Mouse (Mus musculus) thymus, postnatal 0 days (tissue): ENCODE measurements around the gene Gpr68. TPM values are rescaled to one million over a fixed set of nuclear protein-coding genes. Genes with fewer than 3 reads are reported as not detected.
A peak's percentile ranks its signal among the peaks of the same experiment; 100 is the strongest.

Experiments used
- DNase-seq: peaks from one replicate; pipeline ENCODE4 v3.0.0-alpha.2; 2015; ENCODE audit warnings: low spot score
- polyA plus RNA-seq: library from polyadenylated mRNA; unstranded; fragments of >200 nt; fragmentation: Nextera tagmentation; extraction: Ambion mirVana; gene quantifications from 2 replicates; pipeline ENCODE4 v1.2.1, GENCODE M21; 2015

Gpr68 gene
- polyA plus RNA-seq, 1 experiment from 2014 or later, result 7.5 TPM

GRCm38 (mm10) chr12:100871841-100872240 is 36.2 kb downstream of the Gpr68 start:
- DNase-seq, result no peak

GRCm38 (mm10) chr12:100871234-100871633 is 36.8 kb downstream of the Gpr68 start:
- no peak for DNase-seq

- no peak for DNase-seq
Observed at GRCm38 (mm10) chr12:100868049-100868622, 39.9 kb downstream of the Gpr68 start.

DNA sequence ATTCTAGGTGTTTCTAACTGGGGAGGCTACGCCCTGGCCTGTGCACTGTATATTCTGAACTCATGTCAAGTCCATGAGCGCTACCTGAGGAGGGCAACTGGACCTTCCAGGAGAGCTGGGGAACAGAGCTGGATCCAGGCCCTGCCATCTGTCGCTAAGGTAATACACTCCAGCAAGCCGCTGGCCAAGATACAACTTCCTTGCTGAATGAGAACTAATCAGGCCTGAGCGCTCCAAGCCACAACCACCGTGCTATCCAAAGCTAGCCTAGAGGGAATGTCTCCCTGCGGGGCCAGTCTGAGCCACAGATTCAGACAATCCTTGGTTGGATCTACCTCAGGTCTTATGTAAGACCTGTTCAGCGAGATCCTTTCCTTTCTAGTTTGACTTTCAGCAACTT is 40.9 kb downstream of the Gpr68 start:
- DNase-seq, result no peak

- no peak for DNase-seq
Observed at GRCm38 (mm10) chr12:100865509-100866078, 42.4 kb downstream of the Gpr68 start.

- DNase-seq, result no peak
Observed at GRCm38 (mm10) chr12:100865072-100865471, 42.9 kb downstream of the Gpr68 start.

GRCm38 (mm10) chr12:100862856-100863446 is 45.0 kb downstream of the Gpr68 start:
- DNase-seq, result no peak

DNA sequence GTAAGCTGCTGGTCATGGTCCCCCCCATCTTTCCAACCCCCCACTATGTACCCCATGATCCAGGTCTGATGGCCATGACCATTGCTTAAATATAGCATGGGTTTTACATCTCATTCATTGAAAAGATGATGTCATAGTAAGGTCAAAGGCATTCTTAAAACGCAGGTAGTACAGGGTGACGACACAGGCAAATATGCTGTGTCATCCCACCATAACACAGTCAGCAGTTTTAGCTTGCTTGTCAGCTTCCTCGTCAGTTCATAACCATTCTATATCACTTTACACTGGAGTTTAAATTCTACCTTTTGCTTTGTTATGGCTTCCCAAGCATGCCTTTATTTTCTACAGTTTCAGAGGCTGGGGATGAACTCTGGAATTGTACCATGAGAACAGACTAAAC is 45.7 kb downstream of the Gpr68 start:
- DNase-seq, result no peak

GRCm38 (mm10) chr12:100857791-100858190 is 50.2 kb downstream of the Gpr68 start:
- no peak for DNase-seq

DNA sequence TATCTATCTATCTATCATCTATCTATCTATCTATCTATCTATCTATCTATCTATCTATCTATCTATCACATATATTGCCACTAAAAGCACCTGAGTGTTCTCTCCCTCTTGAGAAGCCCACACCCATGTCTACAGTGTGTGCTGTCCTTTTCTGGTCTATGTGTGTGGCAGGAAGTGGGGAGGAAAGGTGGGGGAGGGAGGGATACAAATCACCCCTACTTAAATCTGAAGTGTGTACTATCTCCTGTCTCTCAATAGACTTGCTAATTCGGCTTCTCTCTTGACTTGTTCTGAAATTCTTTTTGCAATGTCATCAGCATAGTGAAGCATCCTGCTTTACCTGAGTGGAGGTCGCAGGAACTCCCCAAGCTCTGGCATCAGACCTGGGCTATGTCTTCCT is 51.7 kb downstream of the Gpr68 start:
- DNase-seq, result peak; percentile 15

DNA sequence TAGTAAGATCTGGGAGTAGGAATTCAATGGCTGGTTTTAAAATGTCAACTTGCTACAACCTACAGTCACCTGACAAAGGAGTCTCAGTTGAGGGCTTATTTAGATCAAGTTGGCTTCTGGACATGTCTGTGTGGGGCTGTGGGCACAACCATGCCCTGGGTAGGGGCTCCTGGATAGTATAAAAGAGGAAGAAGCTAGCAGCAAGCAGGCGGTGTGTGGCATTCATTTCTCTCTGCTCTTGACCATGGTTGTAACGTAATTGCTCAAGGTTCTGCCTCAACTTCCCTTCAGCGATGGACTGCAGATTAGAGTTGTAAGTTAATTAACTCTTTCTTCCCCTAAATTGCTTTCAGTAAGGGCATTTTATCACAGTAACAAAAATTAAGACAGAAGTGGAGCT is 55.6 kb downstream of the Gpr68 start:
- DNase-seq, result no peak

DNA sequence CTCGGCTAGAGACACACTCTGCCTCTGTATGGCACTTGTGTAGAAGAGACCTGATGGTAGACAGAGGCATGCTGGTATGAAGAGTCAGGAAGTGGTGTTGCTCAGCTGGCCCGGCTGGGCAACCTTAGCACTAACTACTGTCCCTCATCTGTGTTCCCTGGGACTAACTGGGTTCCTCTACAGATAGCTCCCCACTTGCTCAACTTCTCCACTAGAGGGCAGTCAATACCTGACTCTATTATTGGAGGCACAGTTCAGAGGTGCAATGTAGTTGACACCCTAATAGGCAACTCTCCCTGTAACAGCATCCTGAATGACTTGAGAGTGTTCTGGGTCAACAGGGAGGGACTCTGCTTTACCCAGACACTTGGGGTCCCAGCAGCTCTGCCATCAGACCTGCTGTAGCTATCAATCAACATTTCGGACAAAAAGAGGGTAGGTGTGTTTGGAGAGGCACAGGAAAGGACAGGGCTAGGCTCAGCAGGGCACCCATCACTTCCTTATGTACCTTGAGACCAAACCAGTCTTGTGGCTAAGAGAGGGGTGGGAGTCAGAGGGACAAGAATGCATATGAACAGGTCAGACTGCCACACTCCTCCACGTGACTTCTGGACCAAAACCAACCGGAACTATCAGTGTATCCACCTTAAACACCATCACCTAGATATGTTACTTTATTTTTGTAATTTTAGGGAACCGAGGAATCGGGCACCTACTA is 58.4 kb downstream of the Gpr68 start:
- DNase-seq, result peak; percentile 79

DNA sequence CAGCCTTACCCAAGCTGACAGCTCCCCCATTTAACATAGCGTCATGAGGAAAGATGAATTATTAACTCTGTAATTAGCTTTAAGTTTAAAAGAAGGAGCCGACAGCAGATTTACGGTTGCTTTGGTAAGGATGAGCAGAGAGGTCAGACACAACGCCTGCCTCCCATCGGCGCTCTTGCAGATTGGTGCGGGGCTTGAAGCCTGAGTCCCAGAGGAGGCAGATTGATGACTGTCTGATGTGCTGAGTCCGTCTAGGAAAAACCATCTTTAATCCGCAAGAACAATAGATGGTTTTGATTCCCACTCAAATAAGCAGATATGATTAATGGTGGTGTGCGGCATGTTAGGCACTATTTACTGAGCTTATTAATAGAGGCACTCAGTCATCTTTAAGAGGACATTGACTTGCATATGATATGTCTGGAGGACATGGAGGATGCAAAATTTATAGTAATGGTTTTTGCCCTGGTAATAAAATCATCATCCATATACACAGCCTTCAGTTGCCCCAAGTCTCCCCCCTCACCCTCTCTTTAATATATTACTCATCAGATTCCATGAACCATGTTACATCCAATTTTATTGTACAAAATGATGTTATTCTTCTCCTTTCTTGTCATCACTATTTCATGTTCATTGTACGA is 60.4 kb downstream of the Gpr68 start:
- DNase-seq, result no peak

- DNase-seq, result no peak
Observed at GRCm38 (mm10) chr12:100846566-100846965, 61.4 kb downstream of the Gpr68 start.

- no peak for DNase-seq
Observed at GRCm38 (mm10) chr12:100845829-100846228, 62.2 kb downstream of the Gpr68 start.

- no peak for DNase-seq
Observed at GRCm38 (mm10) chr12:100844546-100844945, 63.5 kb downstream of the Gpr68 start.

- no peak for DNase-seq
Observed at GRCm38 (mm10) chr12:100843171-100843570, 64.8 kb downstream of the Gpr68 start.

GRCm38 (mm10) chr12:100841211-100841792 is 66.7 kb downstream of the Gpr68 start:
- DNase-seq, result peak; percentile 75

DNA sequence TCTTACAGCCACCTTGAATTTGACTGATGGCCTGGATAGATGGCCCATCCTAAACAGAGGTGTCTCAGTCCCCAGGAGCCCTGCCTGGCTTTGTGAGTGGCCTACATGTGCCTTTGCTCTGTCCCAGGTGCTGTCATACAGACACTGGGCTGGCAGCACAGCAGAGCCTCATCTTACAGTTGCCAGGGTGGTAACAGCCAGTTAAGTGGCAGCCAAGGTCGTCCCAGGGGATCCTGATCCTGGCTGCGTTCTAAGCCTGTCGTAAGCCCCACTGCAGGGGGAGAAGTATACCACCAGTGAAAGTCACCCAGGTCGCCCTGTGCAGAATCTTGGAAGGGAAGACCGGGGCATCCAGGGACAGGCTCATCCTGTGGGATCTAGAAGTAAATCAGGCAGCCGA is 68.1 kb downstream of the Gpr68 start:
- DNase-seq, result no peak

GRCm38 (mm10) chr12:100839079-100839600 is 68.9 kb downstream of the Gpr68 start:
- no peak for DNase-seq

DNA sequence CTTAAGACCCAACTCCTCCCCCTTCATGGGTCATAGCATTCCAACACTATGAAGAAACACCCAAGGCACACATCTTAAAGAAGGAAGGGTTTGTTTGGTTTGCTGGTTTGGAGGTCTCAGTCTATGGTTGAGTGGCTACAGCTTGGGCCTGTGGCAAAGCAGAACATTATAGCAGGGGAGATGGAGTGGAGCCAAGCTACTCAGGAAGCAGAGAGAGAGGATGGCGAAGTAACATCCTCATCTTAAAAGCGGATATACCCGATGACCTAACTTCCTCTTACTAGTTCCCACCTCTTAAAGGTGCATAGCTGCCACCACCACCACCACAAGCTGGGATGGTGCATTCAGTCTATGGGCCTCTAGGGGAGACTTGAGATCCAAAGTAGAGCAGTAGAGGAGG is 70.8 kb downstream of the Gpr68 start:
- DNase-seq, result peak; percentile 21
